Mouse (Mus musculus) heart, embryonic 10.5 days (tissue): Measurements from ENCODE around the gene Acoxl. TPM values are rescaled to one million over a fixed set of nuclear protein-coding genes. Genes with fewer than 3 reads are reported as not detected.

Experiments used
- DNase-seq: peaks from one replicate; pipeline ENCODE4 v3.0.0-alpha.2; 2017; ENCODE audit warnings: low spot score
- H3K27ac ChIP-seq: fragments of 300-500 bp; sonication (generic); 2 replicates; pipeline ENCODE4 v1.5.1; 2016; ENCODE audit warnings: mild to moderate bottlenecking
- H3K27me3 ChIP-seq: fragments of 300-500 bp; sonication (generic); 2 replicates; pipeline ENCODE4 v1.6.1; 2016; ENCODE audit warnings: mild to moderate bottlenecking; ENCODE audit not compliant: poor library complexity, insufficient read depth, severe bottlenecking
- H3K36me3 ChIP-seq: fragments of 300-500 bp; sonication (generic); 2 replicates; pipeline ENCODE4 v1.6.1; 2016; ENCODE audit warnings: mild to moderate bottlenecking, moderate library complexity
- H3K4me1 ChIP-seq: fragments of 300-500 bp; sonication (generic); 2 replicates; pipeline ENCODE4 v1.6.1; 2016; ENCODE audit warnings: mild to moderate bottlenecking
- H3K4me3 ChIP-seq: fragments of 300-500 bp; sonication (generic); 2 replicates; pipeline ENCODE4 v1.5.1; 2016; ENCODE audit warnings: mild to moderate bottlenecking, moderate library complexity
- H3K9me3 ChIP-seq: fragments of 300-500 bp; sonication (generic); 2 replicates; pipeline ENCODE4 v1.6.1; 2016; ENCODE audit warnings: mild to moderate bottlenecking, moderate library complexity
- WGBS: fragments of 180-500 bp; shearing (Covaris S2); methylation state at CpG from one replicate; pipeline ENCODE4 v1.1.7; 2016; 5-methylcytosine and 5-hydroxymethylcytosine counted together
- polyA plus RNA-seq: library from polyadenylated mRNA; unstranded; fragments of >200 nt; fragmentation: Nextera tagmentation; extraction: Ambion mirVana; gene quantifications from 2 replicates; pipeline ENCODE4 v1.2.1, GENCODE M21; 2016

The Acoxl gene
- polyA plus RNA-seq, 1 experiment from 2014 or later, result 0.39 TPM

GRCm38 (mm10) chr2:127928871-127929270 is 90.2 kb downstream of the Acoxl start:
- no peaks in the 10 kb centered on the region for H3K9me3 ChIP-seq
- no peak overlapping the region for H3K4me3 ChIP-seq
- H3K27me3 ChIP-seq, result peaks cover 7% of the 10 kb centered on the region; the same call in 1 of the 2 replicates
- 52% methylated on average over 4 of the region's 4 CpGs for WGBS
- no peak for DNase-seq
- H3K27ac ChIP-seq, result no peak overlapping the region
- H3K4me1 ChIP-seq, result peaks cover 16% of the 10 kb centered on the region
- no peaks in the 10 kb centered on the region for H3K36me3 ChIP-seq

- Histone ChIP-seq H3K27me3 (peaks cover 7% of the 10 kb centered on the region; the same call in 1 of the 2 replicates), H3K36me3 (no peaks in the 10 kb centered on the region), H3K4me1 (peaks cover 16% of the 10 kb centered on the region), H3K4me3 (no peak overlapping the region), H3K27ac (no peak overlapping the region), H3K9me3 (no peaks in the 10 kb centered on the region)
- WGBS, result 67% methylated on average over 6 of the region's 6 CpGs
- no peak for DNase-seq
Observed at GRCm38 (mm10) chr2:127929939-127930715, 91.5 kb downstream of the Acoxl start.

- peaks cover 7% of the 10 kb centered on the region; the same call in 1 of the 2 replicates for H3K27me3 ChIP-seq
- no peak overlapping the region for H3K27ac ChIP-seq
- no peaks in the 10 kb centered on the region for H3K9me3 ChIP-seq
- no peak overlapping the region for H3K4me3 ChIP-seq
- no peaks in the 10 kb centered on the region for H3K36me3 ChIP-seq
- WGBS, result 72% methylated on average over 4 of the region's 4 CpGs
- peaks cover 16% of the 10 kb centered on the region for H3K4me1 ChIP-seq
- DNase-seq, result no peak
Observed at GRCm38 (mm10) chr2:127931576-127931975, 92.9 kb downstream of the Acoxl start.

GRCm38 (mm10) chr2:127933531-127933931 is 94.9 kb downstream of the Acoxl start:
- no peak overlapping the region for H3K4me3 ChIP-seq
- 86% methylated on average over 3 of the region's 3 CpGs for WGBS
- peaks cover 4% of the 10 kb centered on the region; the same call in 1 of the 2 replicates for H3K4me1 ChIP-seq
- DNase-seq, result no peak
- peaks cover 4% of the 10 kb centered on the region; the same call in 1 of the 2 replicates for H3K27me3 ChIP-seq
- no peak overlapping the region for H3K27ac ChIP-seq
- no peaks in the 10 kb centered on the region for H3K36me3 ChIP-seq
- H3K9me3 ChIP-seq, result no peaks in the 10 kb centered on the region

GRCm38 (mm10) chr2:127937079-127937478 is 98.4 kb downstream of the Acoxl start:
- no peak for DNase-seq
- no peak overlapping the region for H3K27ac ChIP-seq
- H3K36me3 ChIP-seq, result no peaks in the 10 kb centered on the region
- no peak overlapping the region for H3K4me3 ChIP-seq
- no peaks in the 10 kb centered on the region for H3K4me1 ChIP-seq
- H3K27me3 ChIP-seq, result no peaks in the 10 kb centered on the region
- 86% methylated on average over 3 of the region's 3 CpGs for WGBS
- H3K9me3 ChIP-seq, result no peaks in the 10 kb centered on the region

- Histone ChIP-seq H3K36me3 (no peaks in the 10 kb centered on the region), H3K4me3 (no peak overlapping the region), H3K9me3 (no peaks in the 10 kb centered on the region), H3K27ac (no peak overlapping the region), H3K4me1 (no peaks in the 10 kb centered on the region), H3K27me3 (no peaks in the 10 kb centered on the region)
- 83% methylated on average over 2 of the region's 2 CpGs for WGBS
- DNase-seq, result no peak
Observed at GRCm38 (mm10) chr2:127939206-127939605, 100.5 kb downstream of the Acoxl start.

GRCm38 (mm10) chr2:127960579-127960978 is 121.9 kb downstream of the Acoxl start:
- WGBS, result 79% methylated on average over 6 of the region's 6 CpGs
- Histone ChIP-seq H3K4me1 (peaks cover 11% of the 10 kb centered on the region; the same call in 1 of the 2 replicates), H3K4me3 (no peak overlapping the region), H3K27me3 (no peaks in the 10 kb centered on the region), H3K9me3 (no peaks in the 10 kb centered on the region), H3K27ac (no peak overlapping the region), H3K36me3 (no peaks in the 10 kb centered on the region)
- DNase-seq, result no peak

GRCm38 (mm10) chr2:127961154-127961553 is 122.5 kb downstream of the Acoxl start:
- H3K27ac ChIP-seq, result no peak overlapping the region
- no peaks in the 10 kb centered on the region for H3K27me3 ChIP-seq
- WGBS, result 42% methylated on average over 2 of the region's 2 CpGs
- peaks cover 11% of the 10 kb centered on the region; the same call in 1 of the 2 replicates for H3K4me1 ChIP-seq
- H3K36me3 ChIP-seq, result no peaks in the 10 kb centered on the region
- H3K9me3 ChIP-seq, result no peaks in the 10 kb centered on the region
- no peak for DNase-seq
- H3K4me3 ChIP-seq, result no peak overlapping the region

- no peaks in the 10 kb centered on the region for H3K27me3 ChIP-seq
- H3K27ac ChIP-seq, result no peak overlapping the region
- no peaks in the 10 kb centered on the region for H3K9me3 ChIP-seq
- 27% methylated on average over 4 of the region's 4 CpGs for WGBS
- peaks cover 11% of the 10 kb centered on the region; the same call in 1 of the 2 replicates for H3K4me1 ChIP-seq
- no peak overlapping the region for H3K4me3 ChIP-seq
- H3K36me3 ChIP-seq, result no peaks in the 10 kb centered on the region
- DNase-seq, result peak; percentile 86
Observed at GRCm38 (mm10) chr2:127961802-127962433, 123.2 kb downstream of the Acoxl start.

GRCm38 (mm10) chr2:127968944-127969343 is 130.3 kb downstream of the Acoxl start:
- Histone ChIP-seq H3K36me3 (no peaks in the 10 kb centered on the region), H3K4me3 (no peak overlapping the region), H3K27me3 (no peaks in the 10 kb centered on the region), H3K4me1 (no peaks in the 10 kb centered on the region), H3K27ac (no peak overlapping the region), H3K9me3 (no peaks in the 10 kb centered on the region)
- no peak for DNase-seq
- 83% methylated on average over 2 of the region's 2 CpGs for WGBS

GRCm38 (mm10) chr2:127976276-127976675 is 137.6 kb downstream of the Acoxl start:
- Histone ChIP-seq H3K27me3 (no peaks in the 10 kb centered on the region), H3K27ac (no peak overlapping the region), H3K4me3 (no peak overlapping the region), H3K9me3 (no peaks in the 10 kb centered on the region), H3K36me3 (no peaks in the 10 kb centered on the region), H3K4me1 (peaks cover 8% of the 10 kb centered on the region)
- DNase-seq, result no peak
- 85% methylated on average over 1 of the region's 1 CpGs for WGBS

- H3K27ac ChIP-seq, result no peak overlapping the region
- no peak overlapping the region for H3K4me3 ChIP-seq
- no peaks in the 10 kb centered on the region for H3K9me3 ChIP-seq
- DNase-seq, result peak; percentile 63
- 88% methylated on average over 7 of the region's 7 CpGs for WGBS
- peaks cover 8% of the 10 kb centered on the region for H3K4me1 ChIP-seq
- no peaks in the 10 kb centered on the region for H3K36me3 ChIP-seq
- no peaks in the 10 kb centered on the region for H3K27me3 ChIP-seq
Observed at GRCm38 (mm10) chr2:127978601-127979230, 140.0 kb downstream of the Acoxl start.

- no peaks in the 10 kb centered on the region for H3K36me3 ChIP-seq
- no peaks in the 10 kb centered on the region for H3K4me1 ChIP-seq
- 90% methylated on average over 3 of the region's 3 CpGs for WGBS
- H3K4me3 ChIP-seq, result no peak overlapping the region
- H3K27me3 ChIP-seq, result no peaks in the 10 kb centered on the region
- DNase-seq, result peak; percentile 24
- no peaks in the 10 kb centered on the region for H3K9me3 ChIP-seq
- no peak overlapping the region for H3K27ac ChIP-seq
Observed at GRCm38 (mm10) chr2:127982610-127983009, 143.9 kb downstream of the Acoxl start.
